Mouse (Mus musculus): ENCODE measurements around the gene Polrmt.

GRCm38 (mm10) chr10:79709307-79709706 lies 37.1 kb downstream of the Polrmt start:
- no peak for TF ChIP-seq GATA1 (IDR thresholded peaks at IDR 0.05; ENCODE audit: borderline replicate concordance, low read length)
- no peak for TF ChIP-seq CTCF (IDR thresholded peaks at IDR 0.05; ENCODE audit: low read depth, low read length)
- TF ChIP-seq TAL1 (conservative IDR thresholded peaks at IDR 0.05; ENCODE audit: low read depth, low read length), result no peak
